Mouse (Mus musculus): ENCODE results near the gene Ptk6. TPM values are rescaled to one million over a fixed set of nuclear protein-coding genes. Genes with fewer than 3 reads are reported as not detected.

Gene Ptk6
- total RNA-seq, 2 experiments from 2014 or later: not detected

DNA sequence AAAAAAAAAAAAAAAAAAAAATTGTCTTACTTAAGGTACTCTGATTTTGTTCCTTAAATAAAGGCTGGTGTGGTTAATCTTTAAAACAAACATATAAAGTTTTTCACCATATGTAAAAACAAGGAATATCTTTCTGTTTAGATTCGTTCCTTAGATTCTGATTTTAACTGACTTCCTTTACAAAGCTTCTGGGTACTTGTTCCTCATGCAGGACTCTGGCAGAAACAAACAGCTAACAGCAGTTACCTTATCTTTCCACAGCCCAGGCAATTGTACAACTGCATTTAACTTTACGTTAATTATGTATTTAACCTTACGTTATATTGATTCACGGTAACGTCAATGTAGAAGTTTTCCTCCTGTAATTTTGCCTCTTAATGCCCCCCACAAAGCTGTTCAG lies 36.1 kb downstream of the Ptk6 start:
- no peak for DNase-seq (ENCODE audit: low spot score)

GRCm38 (mm10) chr2:181160821-181161220 lies 41.8 kb downstream of the Ptk6 start:
- DNase-seq (ENCODE audit: low spot score): no peak

DNA sequence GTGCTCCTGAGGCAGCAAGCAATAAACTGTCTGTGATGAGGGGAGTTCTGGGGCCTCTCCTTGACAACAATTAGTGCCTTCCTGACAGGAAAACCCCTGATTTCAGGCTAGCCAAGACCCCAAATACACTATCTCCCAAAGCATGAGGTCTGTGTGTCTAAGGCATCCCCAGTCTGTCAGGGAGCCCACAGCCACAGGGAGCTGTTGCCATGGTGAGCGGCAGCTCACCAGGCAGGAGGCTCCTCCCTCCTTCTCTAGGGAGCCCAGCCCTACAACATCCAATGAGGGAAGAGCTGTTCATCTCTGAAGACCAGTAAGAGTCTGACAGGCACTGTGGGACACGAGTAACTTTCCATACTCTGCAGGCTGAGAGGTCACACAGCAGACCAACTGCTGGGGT lies 42.8 kb downstream of the Ptk6 start:
- no peak for DNase-seq (ENCODE audit: low spot score)

- DNase-seq (ENCODE audit: low spot score): peak; percentile 81
Observed at GRCm38 (mm10) chr2:181159091-181159514, 43.5 kb downstream of the Ptk6 start.

- DNase-seq (ENCODE audit: low spot score): no peak
Observed at GRCm38 (mm10) chr2:181158471-181158870, 44.1 kb downstream of the Ptk6 start.

DNA sequence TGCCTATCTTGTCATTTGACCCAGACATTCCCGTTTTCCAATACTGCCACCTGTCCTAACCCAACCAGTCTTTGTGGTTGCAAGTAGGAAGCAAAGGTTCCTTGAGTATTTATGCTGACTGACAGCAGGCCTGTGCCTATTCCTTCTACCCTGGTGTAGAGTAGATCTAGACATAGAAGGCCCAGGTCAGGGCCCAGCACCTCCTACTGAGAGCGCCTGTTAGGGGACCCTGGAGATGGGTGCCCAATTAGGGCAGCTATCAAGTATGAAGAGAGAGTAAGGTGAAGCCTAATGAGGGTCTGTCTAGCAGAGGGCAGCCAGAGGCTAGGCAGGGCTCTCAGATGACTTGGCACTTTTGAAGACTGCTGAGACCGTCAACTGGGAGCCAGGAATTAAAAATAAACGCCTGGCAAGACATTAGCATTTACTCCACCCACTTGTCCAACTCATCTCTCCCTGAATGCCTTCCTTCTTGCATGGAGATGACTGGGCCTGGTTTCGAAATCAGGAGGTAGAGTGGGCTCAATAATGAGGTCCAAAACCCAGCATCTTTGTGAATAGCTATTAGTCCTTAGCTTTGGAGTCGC lies 44.8 kb downstream of the Ptk6 start:
- DNase-seq (ENCODE audit: low spot score): peak; percentile 69

DNA sequence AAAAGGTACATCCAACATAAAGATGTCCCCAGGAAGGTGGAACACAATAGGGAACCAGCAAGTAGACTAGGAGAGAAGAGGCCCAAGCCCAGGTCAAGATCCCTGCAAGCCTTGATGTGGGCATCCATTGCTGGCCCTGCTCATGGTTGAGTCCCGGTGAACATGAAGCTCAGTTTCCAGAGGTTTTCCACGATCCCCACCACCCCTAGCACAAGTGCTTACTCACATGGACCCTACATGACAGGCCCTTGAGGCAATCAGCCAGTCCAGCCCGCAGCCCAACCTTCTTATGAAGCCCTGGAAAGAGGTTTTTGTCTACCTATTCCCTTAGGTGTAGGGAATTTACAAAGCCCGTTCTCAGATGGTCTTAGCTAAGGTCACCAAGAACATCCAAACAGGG lies 45.4 kb downstream of the Ptk6 start:
- no peak for DNase-seq (ENCODE audit: low spot score)

GRCm38 (mm10) chr2:181156248-181157121 lies 46.1 kb downstream of the Ptk6 start, which contains the start of gene Eef1a2:
TSS of gene Eef1a2 (minus strand) at chr2:181157014.
- DNase-seq (ENCODE audit: low spot score): peak; percentile 47

- peak; percentile 78 for DNase-seq (ENCODE audit: low spot score)
Observed at GRCm38 (mm10) chr2:181155801-181156200, 46.8 kb downstream of the Ptk6 start.

GRCm38 (mm10) chr2:181154831-181155415 lies 47.7 kb downstream of the Ptk6 start:
- peak; percentile 67 for DNase-seq (ENCODE audit: low spot score)

- no peak for DNase-seq (ENCODE audit: low spot score)
Observed at GRCm38 (mm10) chr2:181154361-181154760, 48.2 kb downstream of the Ptk6 start.

- peak; percentile 50 for DNase-seq (ENCODE audit: low spot score)
Observed at GRCm38 (mm10) chr2:181153837-181154236, 48.8 kb downstream of the Ptk6 start.

- no peak for DNase-seq (ENCODE audit: low spot score)
Observed at GRCm38 (mm10) chr2:181153131-181153530, 49.5 kb downstream of the Ptk6 start.

DNA sequence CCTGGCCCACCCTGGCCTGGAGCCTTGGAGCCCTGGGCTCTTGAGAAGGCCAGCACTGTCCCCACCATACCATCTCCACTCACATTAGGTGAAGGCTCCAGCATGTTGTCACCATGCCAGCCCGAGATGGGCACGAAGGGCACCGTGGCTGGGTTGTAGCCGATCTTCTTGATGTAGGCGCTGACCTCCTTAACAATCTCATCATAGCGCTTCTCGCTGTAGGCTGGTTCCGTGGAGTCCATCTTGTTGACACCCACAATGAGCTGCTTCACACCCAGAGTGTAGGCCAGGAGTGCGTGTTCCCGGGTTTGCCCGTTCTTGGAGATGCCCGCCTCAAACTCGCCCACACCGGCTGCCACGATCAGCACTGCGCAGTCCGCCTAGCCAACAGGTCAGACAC lies 49.9 kb downstream of the Ptk6 start:
- DNase-seq (ENCODE audit: low spot score): no peak

DNA sequence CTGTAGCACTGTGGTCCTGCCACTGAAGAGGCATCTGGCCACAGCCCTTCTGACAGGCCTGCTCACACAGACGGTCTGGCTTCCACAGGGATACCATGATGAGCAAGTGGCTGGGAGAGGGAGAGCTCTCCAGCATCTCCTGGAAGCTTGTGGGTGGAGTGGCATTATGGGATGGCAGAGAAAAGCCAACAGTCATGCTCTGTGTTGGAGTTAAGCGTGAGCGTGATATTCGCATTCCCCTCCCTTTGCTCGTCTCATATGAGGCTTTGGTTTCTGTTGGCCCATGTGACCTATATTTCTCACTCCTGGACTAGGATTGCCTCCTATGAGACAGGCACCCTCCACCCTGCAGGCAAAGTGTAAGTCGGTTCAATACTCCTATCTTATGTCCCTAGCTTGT lies 52.3 kb downstream of the Ptk6 start:
- DNase-seq (ENCODE audit: low spot score): no peak

DNA sequence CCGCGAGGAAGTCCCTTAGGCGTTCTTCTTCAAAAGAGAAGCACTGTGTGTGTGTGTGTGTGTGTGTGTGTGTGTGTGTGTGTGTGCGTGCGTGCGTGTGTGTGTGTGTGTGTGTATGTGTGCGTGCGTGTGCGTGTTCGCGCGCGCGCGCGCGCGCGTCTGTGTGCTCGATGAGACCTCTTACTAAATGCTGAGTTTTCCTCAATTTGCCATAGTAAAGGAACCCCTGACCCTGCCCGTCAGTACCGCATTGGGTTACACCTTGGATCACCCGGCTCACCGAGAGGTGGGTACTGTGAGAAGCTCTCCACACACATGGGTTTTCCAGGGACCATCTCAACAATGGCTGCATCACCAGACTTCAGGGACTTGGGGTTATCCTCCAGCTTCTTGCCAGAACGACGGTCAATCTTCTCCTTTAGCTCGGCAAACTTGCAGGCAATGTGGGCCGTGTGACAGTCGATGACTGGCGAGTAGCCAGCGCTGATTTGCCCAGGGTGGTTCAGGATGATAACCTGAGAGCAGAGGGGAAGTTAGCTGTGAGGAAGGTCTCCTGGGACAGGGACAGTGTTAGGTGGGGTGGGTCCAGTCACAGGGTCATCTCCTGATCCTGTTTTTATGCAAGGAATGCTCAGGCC lies 54.2 kb downstream of the Ptk6 start:
- no peak for DNase-seq (ENCODE audit: low spot score)

DNA sequence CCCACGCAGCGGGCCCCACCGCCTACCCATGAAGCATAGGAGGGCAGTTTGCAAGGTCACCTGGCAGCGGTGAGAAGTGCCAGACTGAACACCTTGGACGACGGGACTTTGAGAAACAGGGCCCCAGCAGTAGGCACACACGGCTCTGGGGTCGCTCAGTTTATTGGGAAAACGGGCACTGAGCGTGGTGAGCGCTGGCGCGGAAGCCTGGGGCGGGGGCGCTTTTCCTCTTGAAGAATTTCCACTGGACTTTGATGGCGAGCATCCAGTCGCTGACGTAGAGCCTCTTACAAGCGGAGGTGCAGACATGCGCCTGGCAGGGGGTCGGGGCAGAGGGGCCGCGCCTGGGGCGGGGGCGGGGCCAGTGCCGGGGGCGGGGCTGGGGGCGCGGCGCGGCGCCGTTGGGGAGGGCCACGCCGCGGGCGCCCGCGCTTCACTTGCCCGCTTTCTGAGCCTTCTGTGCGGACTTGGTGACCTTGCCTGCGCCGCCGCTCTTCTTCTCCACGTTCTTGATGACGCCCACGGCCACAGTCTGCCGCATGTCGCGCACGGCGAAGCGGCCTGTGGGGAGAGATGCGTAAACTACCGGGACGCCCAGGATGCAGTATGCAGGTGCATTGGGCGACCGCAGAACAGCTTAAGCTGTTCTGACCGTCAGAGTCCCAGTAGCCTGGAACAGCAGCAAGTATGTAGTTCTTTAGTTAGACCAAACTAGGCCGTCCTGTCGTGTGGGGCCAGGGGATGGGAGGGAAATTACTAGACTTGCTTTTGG lies 54.9 kb downstream of the Ptk6 start:
- peak; percentile 23 for DNase-seq (ENCODE audit: low spot score)

GRCm38 (mm10) chr2:181146976-181147545 lies 55.5 kb downstream of the Ptk6 start:
- peak; percentile 82 for DNase-seq (ENCODE audit: low spot score)

GRCm38 (mm10) chr2:181144675-181145074 lies 57.9 kb downstream of the Ptk6 start:
- DNase-seq (ENCODE audit: low spot score): no peak
